Mouse (Mus musculus): ENCODE measurements around the gene Klhl3.

DNA sequence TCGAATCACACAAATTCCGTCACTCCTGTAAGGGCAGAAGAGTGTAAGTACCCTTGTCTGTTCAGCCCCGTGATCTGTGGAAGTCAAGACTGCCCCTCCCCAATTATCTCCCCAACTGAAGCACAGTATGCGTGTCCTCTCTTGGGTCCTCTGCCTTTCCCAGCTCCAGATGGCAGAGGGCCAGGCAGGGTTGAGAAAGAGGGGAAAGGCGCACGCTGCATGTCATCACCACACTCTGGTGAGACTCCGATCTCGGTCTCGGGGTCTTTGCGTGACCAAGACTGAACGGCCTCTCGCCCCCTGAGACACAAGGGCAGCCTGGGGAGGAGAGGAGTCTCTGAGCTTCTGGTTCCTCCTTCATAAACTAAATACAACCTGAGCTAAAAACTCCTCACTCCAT is 42.9 kb downstream of the Klhl3 start:
- TF ChIP-seq GATA1 (IDR thresholded peaks at IDR 0.05; ENCODE audit: low read length) (no peak), TAL1 (IDR thresholded peaks at IDR 0.05; ENCODE audit: low read length) (no peak)

Data from erythroblast, embryonic 14.5 days (primary cell).